Mouse (Mus musculus) cortical plate, adult 2 months (tissue): Measurements from ENCODE around the gene Nckap5. TPM values are rescaled to one million over a fixed set of nuclear protein-coding genes. Genes with fewer than 3 reads are reported as not detected.
A peak's percentile ranks its signal among the peaks of the same experiment; 100 is the strongest.

Source experiments
- H3K27ac ChIP-seq: fragments of 200-500 bp; 2 replicates; pipeline ENCODE4 v1.5.1; 2012; ENCODE audit warnings: low read length, control low read depth, inconsistent platforms; ENCODE audit not compliant: insufficient read depth
- H3K4me1 ChIP-seq: fragments of 200-500 bp; 2 replicates; pipeline ENCODE4 v1.6.1; 2011; ENCODE audit warnings: low read length; ENCODE audit not compliant: control insufficient read depth, insufficient read depth
- H3K4me3 ChIP-seq: fragments of 200-500 bp; 2 replicates; pipeline ENCODE4 v1.5.1; 2011; ENCODE audit warnings: mild to moderate bottlenecking, low read length, control low read depth; ENCODE audit not compliant: insufficient read depth
- CTCF ChIP-seq: fragments of 200-500 bp; IDR thresholded peaks from 2 replicates; pipeline ENCODE4 v1.5.1; 2011; ENCODE audit warnings: mild to moderate bottlenecking, control low read depth, low read length; ENCODE audit not compliant: insufficient read depth; ENCODE audit errors: extremely low read depth
- POLR2A ChIP-seq: fragments of 200-500 bp; IDR thresholded peaks from 2 replicates; pipeline ENCODE4 v1.6.1; 2011; ENCODE audit warnings: mild to moderate bottlenecking, low read length, control low read depth; ENCODE audit not compliant: insufficient read depth; ENCODE audit errors: extremely low read depth
- polyA plus RNA-seq: library from polyadenylated mRNA; depleted of rRNA; stranded (reverse); fragments of >200 nt; gene quantifications from 2 replicates; pipeline ENCODE4 v1.2.3, GENCODE M21; 2012

Gene Nckap5
- polyA plus RNA-seq, 1 experiment, result 3.1 TPM

GRCm38 (mm10) chr1:125967671-125968070, 862.9 kb downstream of the Nckap5 start:
- no peak overlapping the region for H3K27ac ChIP-seq
- no peaks in the 10 kb centered on the region for H3K4me1 ChIP-seq
- TF ChIP-seq CTCF, result no peak
- no peak for TF ChIP-seq POLR2A
- H3K4me3 ChIP-seq, result no peak overlapping the region

GRCm38 (mm10) chr1:125951026-125951425, 879.6 kb downstream of the Nckap5 start:
- Histone ChIP-seq H3K4me3 (no peak overlapping the region), H3K27ac (no peak overlapping the region), H3K4me1 (no peaks in the 10 kb centered on the region)
- no peak for TF ChIP-seq CTCF
- TF ChIP-seq POLR2A, result no peak

GRCm38 (mm10) chr1:125949076-125949475, 881.5 kb downstream of the Nckap5 start:
- no peak overlapping the region for H3K27ac ChIP-seq
- no peak for TF ChIP-seq POLR2A
- TF ChIP-seq CTCF, result no peak
- no peak overlapping the region for H3K4me3 ChIP-seq

GRCm38 (mm10) chr1:125945136-125945535, 885.5 kb downstream of the Nckap5 start:
- no peak overlapping the region for H3K27ac ChIP-seq

More at GRCm38 (mm10) chr1:125949076-125949475, 881.5 kb downstream of the Nckap5 start:
- no peaks in the 10 kb centered on the region for H3K4me1 ChIP-seq

GRCm38 (mm10) chr1:125943305-125943704, 887.3 kb downstream of the Nckap5 start:
- Histone ChIP-seq H3K27ac (no peak overlapping the region), H3K4me3 (no peak overlapping the region), H3K4me1 (no peaks in the 10 kb centered on the region)
- TF ChIP-seq POLR2A (no peak), CTCF (no peak)

More at GRCm38 (mm10) chr1:125945136-125945535, 885.5 kb downstream of the Nckap5 start:
- no peaks in the 10 kb centered on the region for H3K4me1 ChIP-seq
- TF ChIP-seq POLR2A (no peak), CTCF (no peak)
- no peak overlapping the region for H3K4me3 ChIP-seq

- Histone ChIP-seq H3K27ac (no peak overlapping the region), H3K4me3 (no peak overlapping the region), H3K4me1 (no peaks in the 10 kb centered on the region; the same call in 1 of the 2 replicates)
- no peak for TF ChIP-seq CTCF
- no peak for TF ChIP-seq POLR2A
Observed at GRCm38 (mm10) chr1:125925486-125925885, 905.1 kb downstream of the Nckap5 start.

- no peak overlapping the region for H3K27ac ChIP-seq
- TF ChIP-seq CTCF, result no peak
- no peak for TF ChIP-seq POLR2A
- H3K4me3 ChIP-seq, result no peak overlapping the region
- no peaks in the 10 kb centered on the region; the same call in 1 of the 2 replicates for H3K4me1 ChIP-seq
Observed at GRCm38 (mm10) chr1:125923062-125923461, 907.5 kb downstream of the Nckap5 start.

GRCm38 (mm10) chr1:125920696-125921095, 909.9 kb downstream of the Nckap5 start:
- Histone ChIP-seq H3K27ac (no peak overlapping the region), H3K4me1 (no peaks in the 10 kb centered on the region; the same call in 1 of the 2 replicates)
- TF ChIP-seq POLR2A (no peak), CTCF (no peak)

GRCm38 (mm10) chr1:125912601-125913600, 917.7 kb downstream of the Nckap5 start, which contains the start of gene Lypd1:
Lypd1 (minus strand) TSS chr1:125913101.
- no peak for TF ChIP-seq POLR2A
- TF ChIP-seq CTCF, result no peak
- peak within 1 kb of the TSS; percentile 62 for H3K4me3 ChIP-seq
- no peak within 1 kb of the TSS for H3K27ac ChIP-seq
- H3K4me1 ChIP-seq, result no peaks in the 10 kb centered on the region

More at GRCm38 (mm10) chr1:125920696-125921095, 909.9 kb downstream of the Nckap5 start:
- no peak overlapping the region for H3K4me3 ChIP-seq
